Mouse (Mus musculus) heart, embryonic 16.5 days (tissue): ENCODE measurements around the gene Fndc11. TPM values are rescaled to one million over a fixed set of nuclear protein-coding genes. Genes with fewer than 3 reads are reported as not detected.

ENCODE experiments used
- ATAC-seq: fragments of 200-750 bp; cut with Nextera tagmentation; replicated peaks from 2 replicates; pipeline ENCODE4 v1.8.0; 2017; ENCODE audit warnings: moderate number of reproducible peaks; ENCODE audit not compliant: insufficient read depth, low FRiP score; ENCODE audit errors: extremely low read depth
- H3K27ac ChIP-seq: fragments of 300-500 bp; sonication (generic); 2 replicates; pipeline ENCODE4 v1.5.1; 2014; ENCODE audit warnings: mild to moderate bottlenecking, low read length, control low read depth, moderate library complexity
- H3K27me3 ChIP-seq: fragments of 300-500 bp; sonication (generic); 2 replicates; pipeline ENCODE4 v1.6.1; 2014; ENCODE audit warnings: low read length, mixed read lengths; ENCODE audit not compliant: control insufficient read depth, insufficient read depth
- H3K36me3 ChIP-seq: fragments of 300-500 bp; sonication (generic); 2 replicates; pipeline ENCODE4 v1.6.1; 2014; ENCODE audit not compliant: control insufficient read depth, insufficient read depth
- H3K4me1 ChIP-seq: fragments of 300-500 bp; sonication (generic); 2 replicates; pipeline ENCODE4 v1.6.1; 2014; ENCODE audit warnings: low read length, mixed read lengths; ENCODE audit not compliant: control insufficient read depth, insufficient read depth
- H3K4me2 ChIP-seq: fragments of 300-500 bp; sonication (generic); 2 replicates; pipeline ENCODE4 v1.6.1; 2014; ENCODE audit warnings: low read depth, mild to moderate bottlenecking, control low read depth, low read length
- H3K4me3 ChIP-seq: fragments of 300-500 bp; sonication (generic); 2 replicates; pipeline ENCODE4 v1.5.1; 2014; ENCODE audit warnings: mild to moderate bottlenecking, control low read depth, low read length
- H3K9ac ChIP-seq: fragments of 300-500 bp; sonication (generic); 2 replicates; pipeline ENCODE4 v1.6.1; 2014; ENCODE audit warnings: low read length, control low read depth
- H3K9me3 ChIP-seq: fragments of 300-500 bp; sonication (generic); replicated peaks from 2 replicates; pipeline ENCODE4 v1.6.1; 2016; ENCODE audit warnings: low read length; ENCODE audit not compliant: control insufficient read depth
- WGBS: fragments of 180-500 bp; shearing (Covaris S2); extraction: QIAGEN DNeasy Blood & Tissue Kit; methylation state at CpG from one replicate; pipeline ENCODE4 v1.1.7; 2014; 5-methylcytosine and 5-hydroxymethylcytosine counted together
- polyA plus RNA-seq: library from polyadenylated mRNA; unstranded; fragments of >200 nt; fragmentation: Nextera tagmentation; extraction: Ambion mirVana; gene quantifications from 2 replicates; pipeline ENCODE4 v1.2.1, GENCODE M21; 2015

The Fndc11 gene
- polyA plus RNA-seq, 1 experiment from 2014 or later: 0.20 TPM

GRCm38 (mm10) chr2:181212389-181213020 is 7.3 kb upstream of the Fndc11 start:
- peak; percentile 28; the same call in 1 of the 2 replicates for ATAC-seq

DNA sequence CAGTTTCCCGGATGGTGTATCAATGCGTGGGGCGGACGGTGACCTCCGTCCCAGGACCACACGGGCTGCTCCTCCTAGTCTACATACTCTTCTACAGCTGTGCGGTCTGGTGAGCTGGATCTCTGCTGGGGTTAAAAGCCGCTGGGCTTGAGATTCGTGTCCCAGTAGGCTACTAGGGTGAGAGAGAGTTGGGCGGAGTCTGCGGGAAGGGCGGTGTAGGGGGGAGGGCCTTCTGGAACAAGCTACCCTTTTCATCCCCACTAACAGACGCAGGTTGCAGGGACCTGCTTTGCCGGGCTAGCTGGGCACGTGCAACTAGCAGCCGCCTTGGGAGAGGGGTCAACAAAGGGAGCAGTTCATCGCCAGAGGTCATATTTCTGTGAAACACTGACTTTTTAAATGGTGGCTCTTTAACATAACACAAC is 6.8 kb upstream of the Fndc11 start, which contains the start of gene Srms:
Srms (minus strand) TSS at position 165 of the 425 bp plus-strand sequence.
- Histone ChIP-seq H3K27me3 (peaks cover 35% of the 10 kb centered on the region), H3K4me1 (peaks cover 8% of the 10 kb centered on the region), H3K9me3 (no peaks in the 10 kb centered on the region), H3K9ac (peak within 1 kb of the TSS; percentile 52), H3K4me2 (peak within 1 kb of the TSS; percentile 70), H3K4me3 (peak within 1 kb of the TSS; percentile 48), H3K36me3 (no peaks in the 10 kb centered on the region), H3K27ac (no peak within 1 kb of the TSS)
- ATAC-seq: peak; percentile 37; the same call in 1 of the 2 replicates
- WGBS: 2% methylated on average over 17 of the region's 17 CpGs

More at GRCm38 (mm10) chr2:181212389-181213020, 7.3 kb upstream of the Fndc11 start:
- H3K4me3 ChIP-seq: peak overlapping the region; percentile 48
- WGBS: 4% methylated on average over 34 of the region's 34 CpGs
- H3K27ac ChIP-seq: no peak overlapping the region
- H3K27me3 ChIP-seq: peaks cover 35% of the 10 kb centered on the region
- H3K9ac ChIP-seq: peak overlapping the region; percentile 52
- H3K4me2 ChIP-seq: peak overlapping the region; percentile 70
- H3K36me3 ChIP-seq: no peaks in the 10 kb centered on the region
- H3K9me3 ChIP-seq: no peaks in the 10 kb centered on the region
- peaks cover 8% of the 10 kb centered on the region for H3K4me1 ChIP-seq

GRCm38 (mm10) chr2:181216037-181216436 is 3.8 kb upstream of the Fndc11 start:
- Histone ChIP-seq H3K4me1 (peaks cover 25% of the 10 kb centered on the region), H3K27me3 (peaks cover 32% of the 10 kb centered on the region), H3K9ac (no peak overlapping the region), H3K9me3 (no peaks in the 10 kb centered on the region), H3K4me2 (no peak overlapping the region), H3K36me3 (no peaks in the 10 kb centered on the region), H3K27ac (no peak overlapping the region), H3K4me3 (no peak overlapping the region)
- 84% methylated on average over 6 of the region's 6 CpGs for WGBS
- ATAC-seq: no peak

- 54% methylated on average over 5 of the region's 5 CpGs for WGBS
Observed at GRCm38 (mm10) chr2:181218881-181219485, 830 bp upstream of the Fndc11 start.

GRCm38 (mm10) chr2:181220361-181220760 is 548 bp downstream of the Fndc11 start:
- Histone ChIP-seq H3K27ac (peak overlapping the region; percentile 62), H3K9ac (peak overlapping the region; percentile 52; the same call in 1 of the 2 replicates), H3K4me2 (peak overlapping the region; percentile 75), H3K4me1 (peaks cover 17% of the 10 kb centered on the region), H3K9me3 (no peaks in the 10 kb centered on the region), H3K27me3 (no peaks in the 10 kb centered on the region), H3K4me3 (peak overlapping the region; percentile 48), H3K36me3 (no peaks in the 10 kb centered on the region)
- 32% methylated on average over 2 of the region's 2 CpGs for WGBS
- ATAC-seq: no peak

More at GRCm38 (mm10) chr2:181218881-181219485, 830 bp upstream of the Fndc11 start:
- Histone ChIP-seq H3K9ac (no peak overlapping the region), H3K4me3 (no peak overlapping the region), H3K27me3 (peaks cover 6% of the 10 kb centered on the region), H3K9me3 (no peaks in the 10 kb centered on the region), H3K4me1 (peaks cover 17% of the 10 kb centered on the region), H3K27ac (peak overlapping the region; percentile 67), H3K4me2 (peak overlapping the region; percentile 75; the same call in 1 of the 2 replicates), H3K36me3 (no peaks in the 10 kb centered on the region)
- ATAC-seq: peak; percentile 4; the same call in 1 of the 2 replicates

- H3K4me2 ChIP-seq: no peak overlapping the region
- no peak overlapping the region for H3K27ac ChIP-seq
- 71% methylated on average over 2 of the region's 2 CpGs for WGBS
- no peak overlapping the region for H3K4me3 ChIP-seq
- H3K36me3 ChIP-seq: no peaks in the 10 kb centered on the region
- no peaks in the 10 kb centered on the region for H3K27me3 ChIP-seq
- H3K9ac ChIP-seq: no peak overlapping the region
- no peak for ATAC-seq
- peaks cover 6% of the 10 kb centered on the region for H3K4me1 ChIP-seq
- no peaks in the 10 kb centered on the region for H3K9me3 ChIP-seq
Observed at GRCm38 (mm10) chr2:181224994-181225393, 5.2 kb downstream of the Fndc11 start.

- Histone ChIP-seq H3K27ac (no peak overlapping the region), H3K36me3 (no peaks in the 10 kb centered on the region), H3K27me3 (no peaks in the 10 kb centered on the region), H3K4me1 (no peaks in the 10 kb centered on the region), H3K4me2 (no peak overlapping the region), H3K9me3 (no peaks in the 10 kb centered on the region), H3K4me3 (no peak overlapping the region), H3K9ac (no peak overlapping the region)
- ATAC-seq: no peak
- WGBS: 70% methylated on average over 3 of the region's 3 CpGs
Observed at GRCm38 (mm10) chr2:181227122-181227521, 7.3 kb downstream of the Fndc11 start.

- no peak for ATAC-seq
- no peaks in the 10 kb centered on the region for H3K36me3 ChIP-seq
- H3K9ac ChIP-seq: no peak overlapping the region
- H3K9me3 ChIP-seq: no peaks in the 10 kb centered on the region
- H3K4me1 ChIP-seq: no peaks in the 10 kb centered on the region
- WGBS: 58% methylated on average over 1 of the region's 1 CpGs
- no peak overlapping the region for H3K27ac ChIP-seq
- H3K27me3 ChIP-seq: no peaks in the 10 kb centered on the region
- H3K4me3 ChIP-seq: no peak overlapping the region
- H3K4me2 ChIP-seq: no peak overlapping the region
Observed at GRCm38 (mm10) chr2:181228335-181228734, 8.5 kb downstream of the Fndc11 start.

DNA sequence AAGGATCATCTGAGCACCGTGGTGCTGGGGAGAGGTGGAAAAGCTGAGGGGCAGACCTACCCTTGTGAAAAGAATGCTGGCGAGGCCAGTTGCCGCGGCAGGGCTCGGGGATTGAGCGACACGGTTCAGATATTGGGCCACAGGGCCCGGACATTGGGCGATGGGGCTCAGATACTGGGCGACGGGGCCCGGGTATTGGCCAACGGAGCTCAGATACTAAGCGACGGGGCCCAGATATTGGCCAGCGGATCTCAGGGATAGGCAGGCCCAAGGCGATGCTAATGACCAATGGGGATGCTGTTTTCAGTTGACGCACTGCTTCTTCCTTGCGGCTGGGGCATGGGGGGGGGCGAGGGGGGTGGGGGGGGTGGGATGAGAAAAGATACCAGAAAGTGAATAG is 11.4 kb downstream of the Fndc11 start:
- 73% methylated on average over 20 of the region's 20 CpGs for WGBS
- H3K4me3 ChIP-seq: no peak overlapping the region
- H3K36me3 ChIP-seq: no peaks in the 10 kb centered on the region
- H3K9ac ChIP-seq: no peak overlapping the region
- H3K9me3 ChIP-seq: no peaks in the 10 kb centered on the region
- H3K27me3 ChIP-seq: no peaks in the 10 kb centered on the region
- no peak for ATAC-seq
- no peaks in the 10 kb centered on the region for H3K4me1 ChIP-seq
- H3K4me2 ChIP-seq: no peak overlapping the region
- H3K27ac ChIP-seq: no peak overlapping the region
